Mouse (Mus musculus) adrenal gland, postnatal 4 days (tissue): ENCODE measurements around the gene Uvrag. TPM values are rescaled to one million over a fixed set of nuclear protein-coding genes. Genes with fewer than 3 reads are reported as not detected.
"Not testable (repeated sequence)": the region's sequence is repeated elsewhere in the genome, so short reads cannot be mapped to it uniquely, and the experiment has no call there.

Source experiments
- DNase-seq, 2 experiments: peaks; one replicate each; pipeline ENCODE4 v3.0.0; 2021 to 2022; ENCODE audit warnings: low spot score in 2 of 2, mixed read lengths in 2 of 2
- total RNA-seq, 2 experiments: library from RNA; stranded (reverse); gene quantifications; 2 replicates each; pipeline ENCODE4 v1.2.3; 2021

The Uvrag gene
- total RNA-seq, 2 experiments from 2014 or later = 32.5 to 43.8 TPM

DNA sequence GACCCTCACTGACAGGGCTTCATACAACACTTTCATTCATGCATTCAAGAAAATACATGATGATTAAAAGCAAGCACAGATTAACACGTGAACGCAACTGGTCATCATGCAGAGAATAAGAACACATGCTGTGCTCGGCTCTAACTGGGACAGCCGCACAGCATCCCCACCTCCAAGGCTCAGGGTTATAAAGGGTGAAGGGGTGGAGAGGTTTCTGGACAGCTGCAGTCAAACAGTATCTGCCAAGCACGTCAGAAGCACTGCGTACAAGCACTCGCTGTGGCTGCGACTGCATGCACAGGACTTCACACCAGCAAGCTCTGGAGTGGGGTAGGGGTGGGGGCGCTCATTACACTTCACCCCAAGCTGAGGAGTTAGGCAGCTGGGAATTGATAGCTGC is 40.9 kb downstream of the Uvrag start:
- no peak for DNase-seq

DNA sequence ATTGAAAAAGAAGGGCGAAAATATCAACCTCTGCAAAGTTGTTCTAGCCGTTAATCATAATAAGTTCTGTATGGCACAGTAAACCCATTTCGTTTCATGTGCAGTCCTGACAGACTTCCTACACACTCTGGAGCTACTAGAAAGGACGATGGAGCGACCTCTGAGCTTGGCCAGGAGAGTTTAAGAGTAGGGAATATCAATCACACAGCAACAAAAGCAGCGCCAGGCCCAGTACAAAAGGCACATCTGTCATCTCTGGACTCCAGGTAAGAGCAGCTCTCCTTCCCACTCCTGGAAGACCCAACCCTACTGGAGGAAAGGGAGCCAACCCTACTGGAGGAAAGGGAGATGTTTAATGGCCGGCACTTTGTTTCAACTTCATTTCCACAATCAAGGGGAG is 43.2 kb downstream of the Uvrag start:
- no peak for DNase-seq

DNA sequence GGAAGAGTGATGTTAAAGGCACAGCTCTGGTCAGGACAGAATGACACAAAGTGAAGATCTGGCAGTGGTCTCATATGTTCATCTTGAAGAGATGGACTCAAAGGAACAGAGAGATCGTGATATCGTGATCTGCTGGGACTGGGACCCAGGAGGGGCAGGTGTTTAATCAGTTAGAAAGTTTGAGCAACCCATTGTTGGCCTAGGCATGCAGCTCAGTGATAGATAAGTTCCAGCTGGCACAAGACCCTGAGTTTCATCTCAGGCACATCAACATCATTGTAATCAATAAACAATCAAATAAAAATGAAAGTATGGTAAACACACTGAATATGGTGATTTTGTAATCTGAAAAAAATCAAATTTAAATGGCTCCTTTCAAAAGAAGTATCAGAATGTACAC is 43.8 kb downstream of the Uvrag start:
- DNase-seq = no peak

DNA sequence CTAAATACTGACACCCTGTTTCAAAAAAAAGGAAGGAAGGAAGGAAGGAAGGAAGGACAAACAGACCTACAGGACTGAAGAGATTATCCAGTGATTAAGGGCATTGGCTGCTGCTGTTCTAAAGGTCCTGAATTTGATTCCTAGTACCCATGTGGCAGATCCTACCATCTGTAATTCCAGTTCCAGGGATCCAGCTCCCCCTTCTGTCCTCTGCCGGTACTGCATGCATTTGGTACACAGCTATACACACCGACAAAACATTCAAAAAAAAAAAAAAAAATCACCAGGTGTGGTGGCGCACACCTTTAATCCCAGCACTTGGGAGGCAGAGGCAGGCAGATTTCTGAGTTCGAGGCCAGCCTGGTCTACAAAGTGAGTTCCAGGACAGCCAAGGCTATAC is 45.8 kb downstream of the Uvrag start:
- DNase-seq = no peak

DNA sequence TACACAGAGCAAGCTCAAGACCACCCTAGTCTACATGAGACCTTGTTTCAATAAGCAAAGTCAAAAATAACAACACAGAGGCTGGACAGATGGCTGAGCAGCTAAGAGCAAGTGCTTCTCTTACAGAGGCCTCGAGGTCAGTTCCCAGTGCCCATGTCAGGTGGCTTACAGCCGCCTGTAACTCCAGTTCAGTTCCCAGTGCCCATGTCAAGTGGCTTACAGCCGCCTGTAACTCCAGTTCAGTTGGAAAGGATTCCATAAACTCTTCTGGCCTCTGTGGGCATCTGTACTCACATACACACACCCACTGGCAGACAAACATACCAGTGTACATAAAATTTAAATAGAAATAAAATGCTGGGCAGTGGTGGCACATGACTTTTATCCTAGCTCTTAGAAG is 46.6 kb downstream of the Uvrag start:
- DNase-seq = no peak

DNA sequence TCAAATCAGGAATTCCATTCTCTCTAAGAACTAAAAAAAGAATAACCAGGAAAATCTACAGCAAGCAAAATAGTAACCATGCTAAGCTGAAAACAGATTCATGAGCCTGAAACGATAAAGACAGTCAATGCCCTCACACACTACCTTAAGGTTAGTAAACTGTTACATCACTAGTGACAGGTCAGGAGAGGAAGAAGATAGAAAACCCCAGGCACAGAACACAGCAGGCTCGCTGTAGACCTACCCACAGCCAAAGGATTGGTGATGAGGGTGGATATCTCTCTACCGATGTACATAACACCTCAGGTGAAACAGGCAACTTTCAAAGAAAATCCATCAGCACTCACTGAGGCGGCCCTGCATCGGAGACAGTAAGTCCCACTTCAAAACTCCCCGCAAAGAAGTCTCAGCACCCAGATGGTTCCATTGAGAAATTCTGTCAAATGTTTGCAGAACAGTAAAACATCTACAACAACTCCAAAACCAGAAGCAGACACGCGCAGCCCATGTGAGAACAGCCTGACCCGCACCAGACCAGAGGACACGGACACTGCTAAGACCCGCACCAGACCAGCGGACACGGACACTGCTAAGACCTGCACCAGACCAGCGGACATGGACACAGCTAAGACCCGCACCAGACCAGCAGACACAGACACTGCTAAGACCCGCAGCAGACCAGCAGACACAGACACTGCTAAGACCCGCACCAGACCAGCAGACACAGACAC is 48.9 kb downstream of the Uvrag start:
- no peak for DNase-seq

DNA sequence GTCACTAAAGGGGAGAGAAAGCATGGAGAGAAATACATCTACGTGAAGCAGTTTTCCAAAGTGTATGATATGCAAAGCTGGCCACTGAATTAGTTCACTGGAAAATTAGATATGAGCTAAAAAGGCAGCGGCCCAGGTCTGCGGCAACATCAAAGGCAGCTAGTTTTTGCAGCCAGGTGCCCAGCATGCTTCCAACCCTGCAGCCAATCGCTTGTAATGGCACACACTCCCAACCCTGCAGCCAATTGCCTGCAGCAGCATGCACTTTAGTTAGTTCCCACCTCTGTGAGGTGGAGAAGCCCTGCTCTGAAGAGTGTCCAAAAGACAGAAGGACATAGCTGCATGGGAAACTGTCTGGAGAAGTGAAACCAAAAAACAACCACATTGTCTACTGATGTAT is 51.2 kb downstream of the Uvrag start:
- DNase-seq = no peak

DNA sequence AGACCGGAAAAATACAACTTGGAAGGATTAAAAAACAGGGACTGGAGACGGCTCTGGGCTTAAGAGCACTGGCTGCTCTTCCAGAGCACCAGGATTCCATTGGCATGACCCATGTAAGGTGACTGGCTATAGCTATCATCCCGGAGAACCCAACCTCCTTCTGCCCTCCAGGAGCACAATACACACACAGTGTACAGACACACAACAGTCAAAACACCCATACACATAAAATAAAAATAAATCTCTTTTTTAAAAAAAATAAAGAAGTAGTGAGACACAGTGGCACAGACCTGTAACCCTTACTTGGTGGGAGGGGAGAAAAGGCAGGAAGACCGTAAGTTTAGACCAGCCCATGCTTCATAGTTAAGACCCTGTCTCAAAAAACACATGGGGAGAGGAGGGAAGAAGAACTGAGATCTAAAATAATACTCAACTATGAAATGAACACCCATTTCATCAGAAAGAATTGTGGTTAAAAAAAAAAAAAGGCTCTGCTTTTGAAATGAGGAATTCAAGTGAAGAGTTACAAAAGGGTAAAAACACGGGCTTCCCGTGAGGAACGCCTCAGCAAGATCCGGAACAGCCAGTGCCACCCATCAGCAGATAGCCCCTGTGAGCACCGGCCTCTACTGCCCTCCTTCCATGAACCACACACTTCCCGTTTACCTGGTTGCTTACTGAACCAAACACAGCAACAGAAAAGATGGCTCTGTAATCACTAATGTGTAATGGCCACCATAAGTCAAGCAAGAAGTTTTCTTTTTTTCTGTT is 52.2 kb downstream of the Uvrag start:
- DNase-seq = no peak

DNA sequence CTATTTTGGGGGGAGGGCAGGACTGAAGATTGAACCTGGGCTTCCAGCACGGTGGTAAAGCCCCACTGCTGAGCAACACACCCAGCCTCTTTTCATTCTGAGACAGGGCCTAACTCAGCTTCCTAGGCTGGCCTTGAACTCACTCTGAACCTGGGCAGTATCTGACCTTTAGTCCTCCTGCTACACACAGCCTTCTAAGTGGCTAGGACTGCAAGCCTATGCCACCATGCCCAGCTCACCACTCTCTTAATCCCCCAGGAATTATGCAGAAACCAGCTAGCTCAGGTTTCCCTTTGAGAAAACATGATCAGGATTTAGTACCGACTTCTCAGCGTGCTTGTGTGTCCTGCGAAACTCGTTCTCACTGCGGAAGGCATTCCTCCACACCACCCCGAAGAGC is 53.4 kb downstream of the Uvrag start:
- no peak for DNase-seq

DNA sequence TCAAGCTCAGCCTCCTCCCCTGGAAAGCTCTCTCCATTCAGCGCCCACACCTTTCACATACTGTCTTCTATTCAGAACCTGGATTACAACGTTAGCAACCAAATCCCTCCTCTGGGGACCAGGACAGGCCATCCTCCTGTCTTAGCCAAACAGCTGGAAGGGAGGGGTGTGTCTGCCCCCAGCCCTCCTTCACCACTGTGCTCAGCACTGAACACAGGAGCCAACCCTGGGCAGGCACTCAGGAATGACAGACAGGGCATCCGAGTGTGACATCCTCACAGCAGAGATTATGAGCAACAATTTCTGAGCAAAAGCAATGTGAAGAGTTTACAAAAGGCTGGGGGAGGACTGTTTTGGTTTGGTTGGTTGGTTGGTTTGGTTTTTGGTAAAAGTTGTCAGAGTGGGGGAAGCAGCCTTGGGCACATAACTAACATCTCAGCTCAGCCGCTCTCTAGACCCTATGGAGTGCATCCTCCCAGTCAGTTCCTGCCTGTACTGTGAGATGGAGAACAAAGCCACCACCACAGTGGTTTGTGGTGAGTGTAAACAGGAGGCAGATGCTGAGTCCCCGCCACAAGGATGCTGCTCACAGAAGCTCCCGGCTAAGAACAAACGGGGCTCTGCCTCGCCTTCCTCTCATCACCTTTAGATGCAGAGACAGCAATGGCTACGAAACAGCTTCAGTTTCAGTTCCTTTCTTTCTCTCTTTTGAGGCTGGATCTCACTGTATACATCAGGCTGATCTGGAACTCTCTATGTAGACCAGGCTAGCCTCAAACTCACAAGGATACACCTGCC is 54.1 kb downstream of the Uvrag start:
- DNase-seq = no peak

DNA sequence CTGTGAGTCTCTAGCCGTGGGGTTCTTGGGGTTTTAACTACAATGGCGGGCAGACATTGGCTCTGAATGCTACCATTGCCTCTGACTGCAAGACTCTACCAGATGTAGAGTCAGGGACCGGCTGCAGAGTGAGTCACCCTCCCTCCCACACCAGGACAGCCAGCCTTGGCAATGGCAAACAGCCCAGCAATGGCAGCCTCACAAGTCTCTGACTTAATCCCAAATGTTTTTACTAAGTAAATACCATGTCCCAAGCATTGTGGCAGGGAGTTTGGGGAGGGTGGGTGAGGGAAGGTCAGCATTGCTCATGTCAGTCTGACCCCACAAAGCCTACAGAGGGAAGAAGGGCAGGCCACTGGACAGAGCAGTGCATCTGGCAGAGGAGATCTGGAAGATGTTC is 55.7 kb downstream of the Uvrag start:
- DNase-seq = no peak

DNA sequence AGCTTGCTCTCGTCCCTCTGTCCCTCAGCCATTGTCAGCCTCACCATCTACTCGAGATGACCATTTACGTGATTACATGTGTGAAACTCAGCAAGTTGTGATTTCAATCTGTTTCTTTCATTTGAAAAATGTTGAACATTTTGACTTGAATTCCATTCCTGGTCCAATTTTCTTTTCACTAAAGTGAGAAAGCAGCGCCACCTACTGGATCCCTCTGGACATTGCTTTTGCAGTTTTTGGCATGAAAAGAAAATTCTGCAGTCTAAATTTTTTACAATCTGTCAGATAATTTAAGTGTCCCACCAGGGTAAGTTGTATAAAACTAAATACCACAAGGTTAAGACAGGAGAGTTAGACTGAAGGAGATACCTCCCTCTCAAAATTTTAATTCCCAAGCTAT is 61.4 kb downstream of the Uvrag start:
- DNase-seq = peak in 1 of 2 experiments; percentile 19

DNA sequence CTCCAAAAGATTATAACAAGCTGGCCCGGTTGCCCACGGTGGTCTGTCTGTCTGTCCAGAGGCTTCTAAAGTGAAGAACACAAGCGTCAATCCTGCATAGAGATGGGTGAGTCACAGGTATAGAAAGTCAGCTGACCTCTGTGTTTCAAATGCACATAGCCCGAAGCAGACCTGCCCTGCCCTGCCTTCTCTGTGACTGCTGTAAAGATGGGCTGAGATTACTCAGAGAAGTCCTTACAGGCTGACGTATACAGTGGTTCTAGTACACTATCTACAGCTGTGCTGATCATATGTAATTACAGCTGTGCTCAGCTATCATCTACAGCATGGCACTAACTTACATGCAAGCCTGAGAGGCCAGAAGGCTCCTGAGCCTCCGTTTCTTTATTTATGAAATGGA is 62.1 kb downstream of the Uvrag start:
- no peak for DNase-seq

DNA sequence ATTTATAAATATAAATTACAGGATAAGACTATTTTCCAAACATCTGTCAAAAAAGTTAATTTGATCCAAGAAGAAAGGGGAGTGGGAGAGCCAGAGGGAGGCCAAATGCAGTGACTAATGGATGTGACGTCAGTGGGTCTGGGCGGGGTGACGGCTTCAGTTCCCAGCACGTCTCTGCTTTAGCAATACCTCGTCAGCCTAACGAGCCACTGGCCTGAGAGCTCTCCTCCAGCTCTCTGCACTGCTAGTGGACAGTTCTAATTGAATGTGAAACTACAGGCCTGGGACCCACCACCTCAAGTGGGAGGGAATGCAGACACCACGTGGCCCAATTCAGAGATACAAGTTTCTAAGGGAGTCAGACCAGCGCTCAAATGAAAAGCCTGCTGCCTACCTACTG is 63.7 kb downstream of the Uvrag start:
- no peak for DNase-seq

DNA sequence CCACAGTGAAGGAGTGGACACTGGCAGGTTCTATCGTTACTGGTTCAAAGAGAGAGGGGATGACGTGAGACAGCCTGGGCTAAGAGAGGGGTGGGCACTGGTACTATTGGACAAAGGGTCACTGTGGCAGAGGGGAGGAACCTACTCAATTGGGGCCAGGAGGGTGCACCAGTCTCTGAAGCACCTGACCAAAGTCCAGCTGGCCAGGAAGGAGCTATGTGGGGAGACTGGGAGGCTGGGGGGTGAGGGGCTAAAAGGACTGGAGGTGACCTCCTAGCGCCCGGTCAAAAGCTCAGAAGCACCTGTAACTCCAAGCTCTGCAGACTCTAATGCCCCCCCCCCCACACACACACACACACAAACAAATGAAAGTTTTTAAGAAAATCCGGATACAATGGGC is 65.8 kb downstream of the Uvrag start:
- DNase-seq = no peak

DNA sequence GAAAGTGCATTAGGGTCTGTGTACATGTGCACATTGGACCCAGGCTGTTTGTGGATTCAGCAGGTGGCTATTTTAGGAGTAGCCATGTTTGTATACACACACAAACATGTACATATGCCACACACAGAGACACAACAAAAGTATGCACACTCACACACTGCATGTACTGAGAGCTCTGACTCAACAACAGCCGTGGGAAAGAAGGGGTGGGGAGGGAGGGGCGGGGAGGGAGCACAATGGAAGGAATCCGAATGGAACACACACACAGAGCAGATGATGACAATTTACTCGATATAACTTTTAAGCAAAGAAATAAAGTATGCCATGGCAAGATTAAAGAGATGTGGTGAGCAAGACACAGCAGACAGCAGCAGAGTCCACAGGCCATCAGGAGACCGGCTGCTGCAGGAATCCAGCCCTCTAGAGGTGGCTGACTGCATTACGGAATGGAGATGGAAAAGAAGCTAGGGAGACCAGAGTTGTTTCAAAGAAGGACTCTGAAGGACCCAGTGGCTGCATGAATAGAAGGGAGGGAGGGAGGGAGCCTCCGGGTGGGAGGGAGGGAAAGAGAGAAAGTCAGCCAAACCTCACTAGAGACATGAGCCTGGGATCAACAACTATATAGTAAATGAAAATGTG is 67.1 kb downstream of the Uvrag start:
- no peak for DNase-seq

DNA sequence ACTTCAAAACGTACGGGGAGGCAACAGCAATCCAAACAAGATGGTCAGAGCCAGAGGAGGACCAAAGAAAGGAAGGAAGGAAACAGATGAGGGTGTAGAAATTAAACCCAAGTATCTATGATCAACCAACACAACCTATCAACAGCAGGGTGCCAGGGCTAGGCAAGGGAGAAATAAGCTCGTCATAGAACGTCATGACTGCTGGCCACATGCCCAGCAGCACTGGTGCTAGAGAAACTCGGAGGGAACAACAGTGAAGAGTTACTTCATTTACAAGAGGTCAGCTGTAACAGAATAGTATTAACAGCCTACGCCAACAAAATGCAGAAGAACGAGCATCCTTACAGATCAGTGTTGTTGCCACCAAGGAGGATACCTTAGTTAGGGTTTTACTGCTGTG is 73.2 kb downstream of the Uvrag start:
- no peak for DNase-seq

DNA sequence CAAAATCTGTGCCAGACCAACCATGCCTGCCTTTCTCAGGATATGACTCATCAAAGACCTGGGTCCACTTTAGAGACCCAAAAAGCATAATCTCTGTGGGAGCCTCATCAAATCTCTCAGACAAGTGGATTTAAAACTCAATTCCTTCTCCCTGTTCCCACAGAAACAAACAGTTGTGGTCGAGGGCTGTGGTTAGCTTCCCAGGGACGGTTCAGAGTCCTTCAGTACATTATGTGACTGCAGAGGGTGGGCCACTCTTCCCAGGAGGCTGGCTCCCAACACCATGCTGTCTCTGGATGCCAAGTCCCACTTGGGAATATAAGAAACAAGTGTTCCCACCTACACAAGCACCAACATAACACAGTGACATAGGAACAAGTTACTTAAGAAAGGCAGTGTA is 75.0 kb downstream of the Uvrag start:
- no peak for DNase-seq

DNA sequence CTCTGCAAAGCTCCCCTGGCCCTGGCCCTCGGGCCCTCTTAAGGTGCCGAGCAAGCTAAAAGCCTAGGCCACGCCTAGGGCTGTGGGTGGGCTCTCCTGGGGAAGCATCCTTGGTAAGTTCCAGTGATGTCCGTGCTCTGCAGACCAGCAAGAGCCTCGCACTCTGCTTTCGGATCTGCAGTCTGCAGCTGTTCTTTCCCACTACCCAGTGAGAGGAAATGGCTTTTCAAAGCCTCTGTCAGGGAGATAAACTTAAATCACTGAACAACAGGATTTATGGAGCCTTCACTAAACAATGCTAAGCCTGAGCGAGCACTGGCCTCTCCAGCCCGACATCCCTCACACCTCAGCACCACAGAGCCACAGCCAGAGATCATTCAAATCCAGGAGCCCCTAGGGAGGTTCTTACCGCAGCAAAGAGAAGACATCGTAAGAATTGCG is 75.5 kb downstream of the Uvrag start:
- DNase-seq = no peak

DNA sequence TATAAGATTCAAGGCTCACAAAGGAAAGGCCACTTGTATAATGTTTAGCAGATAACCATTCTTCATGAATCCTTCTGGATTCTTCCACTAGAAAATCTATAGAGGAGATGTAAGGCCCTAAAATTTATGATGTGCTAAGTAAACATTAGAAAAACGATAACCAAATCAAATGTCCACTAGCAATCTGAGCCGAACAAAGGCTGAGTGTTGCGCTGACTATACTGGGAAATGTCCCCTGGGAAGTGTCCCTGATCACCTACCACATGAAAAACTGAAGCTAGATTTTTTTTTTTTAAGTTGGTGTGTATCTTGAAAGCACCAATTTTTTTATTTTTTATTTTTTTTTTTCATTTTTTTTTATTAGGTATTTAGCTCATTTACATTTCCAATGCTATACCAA is 76.1 kb downstream of the Uvrag start:
- DNase-seq = no peak

DNA sequence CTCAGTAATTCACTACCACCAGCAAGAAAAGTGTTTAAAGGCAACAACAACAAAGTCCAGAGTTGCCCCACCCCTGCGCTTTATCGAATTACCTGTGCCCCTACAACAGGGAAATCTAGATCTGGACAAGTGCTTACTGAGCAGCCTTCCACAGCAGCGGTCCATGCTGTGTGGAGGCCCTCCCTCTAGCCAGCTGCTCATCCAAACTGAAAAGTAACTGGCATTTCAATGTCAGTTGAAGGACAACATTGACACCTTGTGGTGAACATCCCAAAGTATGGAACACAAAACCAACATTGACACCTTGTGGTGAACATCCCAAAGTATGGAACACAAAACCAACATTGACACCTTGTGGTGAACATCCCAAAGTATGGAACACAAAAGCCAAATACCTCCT is 78.7 kb downstream of the Uvrag start:
- DNase-seq = not testable (repeated sequence)
